Mouse (Mus musculus): ENCODE measurements around the gene Frmd8. TPM values are rescaled to one million over a fixed set of nuclear protein-coding genes. Genes with fewer than 3 reads are reported as not detected.
A peak's percentile ranks its signal among the peaks of the same experiment; 100 is the strongest.
"Not testable (repeated sequence)": the region's sequence is repeated elsewhere in the genome, so short reads cannot be mapped to it uniquely, and the experiment has no call there.

Frmd8 gene
- total RNA-seq, 2 experiments from 2014 or later, result 4.5 to 5.0 TPM

- intact Hi-C loops (cut with DNase I), result no loop called here
Measured at GRCm38 (mm10) chr19:5889211-5889610, 14.1 kb upstream of the Frmd8 start.

GRCm38 (mm10) chr19:5887234-5887815 lies 12.3 kb upstream of the Frmd8 start:
- intact Hi-C loops (cut with DNase I), result no loop called here
- no peak for DNase-seq

More at GRCm38 (mm10) chr19:5889211-5889610, 14.1 kb upstream of the Frmd8 start:
- DNase-seq, result no peak

- DNase-seq, result no peak
- intact Hi-C loops (cut with DNase I), result loop anchor here (2.0 kb wide), 1 partner anchor 19 kb away; no protein-coding TSS in a partner anchor
Measured at GRCm38 (mm10) chr19:5885838-5886237, 10.8 kb upstream of the Frmd8 start.

GRCm38 (mm10) chr19:5883935-5884334 lies 8.9 kb upstream of the Frmd8 start:
- intact Hi-C loops (cut with DNase I), result loop anchor here (2.0 kb wide), 1 partner anchor 21 kb away; no protein-coding TSS in a partner anchor
- no peak for DNase-seq

- intact Hi-C loops (cut with DNase I); DNase-seq: not testable (repeated sequence)
Measured at GRCm38 (mm10) chr19:5882079-5882478, 7.0 kb upstream of the Frmd8 start.

- intact Hi-C loops (cut with DNase I), result loop anchor here (2.0 kb wide), 1 partner anchor 28 kb away; no protein-coding TSS in a partner anchor
- DNase-seq, result no peak
Measured at GRCm38 (mm10) chr19:5881155-5881554, 6.1 kb upstream of the Frmd8 start.

- intact Hi-C loops (cut with DNase I), result loop anchor here (2.0 kb wide), 2 partner anchors 27 to 91 kb away; no protein-coding TSS in a partner anchor
- no peak for DNase-seq
Measured at GRCm38 (mm10) chr19:5879735-5880134, 4.7 kb upstream of the Frmd8 start.

- DNase-seq, result no peak
- intact Hi-C loops (cut with DNase I), result loop anchor here (2.0 kb wide), 1 partner anchor 90 kb away; no protein-coding TSS in a partner anchor
Measured at GRCm38 (mm10) chr19:5878916-5879315, 3.8 kb upstream of the Frmd8 start.

GRCm38 (mm10) chr19:5878362-5878722 lies 3.3 kb upstream of the Frmd8 start:
- intact Hi-C loops (cut with DNase I), result loop anchor here (2.0 kb wide), 1 partner anchor 90 kb away; no protein-coding TSS in a partner anchor
- no peak for DNase-seq

GRCm38 (mm10) chr19:5877618-5878361 lies 2.7 kb upstream of the Frmd8 start, which contains the start of gene Slc25a45:
TSS of gene Slc25a45 (plus strand) at chr19:5877808.
- peak; percentile 59 to 61 for DNase-seq
- intact Hi-C loops (cut with DNase I), result loop anchor here (2.0 kb wide), 1 partner anchor 89 kb away; no protein-coding TSS in a partner anchor

- intact Hi-C loops (cut with DNase I), result no loop called here
- DNase-seq, result no peak
Measured at GRCm38 (mm10) chr19:5874391-5874968, 594 bp downstream of the Frmd8 start.

- intact Hi-C loops (cut with DNase I), result no loop called here
- DNase-seq, result no peak
Measured at GRCm38 (mm10) chr19:5872931-5873556, 2.0 kb downstream of the Frmd8 start.

GRCm38 (mm10) chr19:5872528-5872927 lies 2.5 kb downstream of the Frmd8 start:
- no peak for DNase-seq
- intact Hi-C loops (cut with DNase I), result no loop called here

GRCm38 (mm10) chr19:5871683-5872082 lies 3.4 kb downstream of the Frmd8 start:
- no peak for DNase-seq
- intact Hi-C loops (cut with DNase I), result no loop called here

GRCm38 (mm10) chr19:5871273-5871672 lies 3.8 kb downstream of the Frmd8 start:
- no peak for DNase-seq
- intact Hi-C loops (cut with DNase I), result no loop called here

- intact Hi-C loops (cut with DNase I), result loop anchor here (5.0 kb wide), 1 partner anchor 34 kb away; no protein-coding TSS in a partner anchor
- no peak for DNase-seq
Measured at GRCm38 (mm10) chr19:5868096-5868495, 7.0 kb downstream of the Frmd8 start.

GRCm38 (mm10) chr19:5864710-5865398 lies 10.2 kb downstream of the Frmd8 start:
- intact Hi-C loops (cut with DNase I), result loop anchor here (5.0 kb wide), 1 partner anchor 37 kb away; no protein-coding TSS in a partner anchor
- DNase-seq, result no peak

GRCm38 (mm10) chr19:5863776-5864175 lies 11.3 kb downstream of the Frmd8 start:
- intact Hi-C loops (cut with DNase I), result no loop called here

GRCm38 (mm10) chr19:5862335-5863085 lies 12.6 kb downstream of the Frmd8 start:
- intact Hi-C loops (cut with DNase I), result no loop called here
- DNase-seq, result no peak

More at GRCm38 (mm10) chr19:5863776-5864175, 11.3 kb downstream of the Frmd8 start:
- DNase-seq, result no peak

All from gastrocnemius, postnatal 36 days (tissue).